Mouse (Mus musculus) CH12.LX (cell line): ENCODE measurements at regions not wholly inside any gene's neighbourhood (a gene's known extent, or its start where the extent isn't known, plus 50 kb on each side); places are given as distances from the start of the nearest gene placed in this dataset.

Source experiments
- DNase-seq: peaks from one replicate; pipeline ENCODE4 v3.0.0-alpha.2; 2013; ENCODE audit errors: extremely low read depth
- H3K27ac ChIP-seq: 2 replicates; pipeline ENCODE4 v1.5.1; 2012; ENCODE audit warnings: low read depth, mild to moderate bottlenecking, control low read depth, moderate library complexity; ENCODE audit not compliant: insufficient read depth
- H3K27me3 ChIP-seq: replicated peaks from 2 replicates; pipeline ENCODE3; 2012; ENCODE audit warnings: inconsistent platforms
- H3K36me3 ChIP-seq, 2 experiments: replicated peaks in 1 of 2; 2 replicates each; pipeline versions ENCODE3 to v1.6.1; 2012; ENCODE audit warnings: inconsistent platforms in 1 of 2, low read length in 1 of 2, mild to moderate bottlenecking in 1 of 2, mixed read lengths in 1 of 2, moderate library complexity in 1 of 2; ENCODE audit not compliant: control insufficient read depth in 1 of 2, insufficient read depth in 1 of 2
- H3K4me1 ChIP-seq, 2 experiments: 2 replicates each; pipeline ENCODE4 v1.6.1; 2012; ENCODE audit warnings: inconsistent platforms in 1 of 2, moderate library complexity in 1 of 2; ENCODE audit not compliant: insufficient read depth in 2 of 2, control insufficient read depth in 1 of 2
- H3K4me2 ChIP-seq: 2 replicates; pipeline ENCODE4 v1.6.1; 2012; ENCODE audit warnings: low read depth, mild to moderate bottlenecking, control low read depth; ENCODE audit not compliant: poor library complexity, insufficient read depth, severe bottlenecking
- H3K4me3 ChIP-seq, 3 experiments: fragments of 150-350 bp in 1 of 3; sonication (generic) in 1 of 3; replicated peaks in 1 of 3; 2 replicates each; pipeline versions ENCODE3 to v1.5.1; 2011 to 2012; ENCODE audit warnings: low read depth in 2 of 3, low read length in 2 of 3, mild to moderate bottlenecking in 2 of 3, moderate library complexity in 2 of 3, control low read depth in 1 of 3, improper control_type of control experiment in 1 of 3, inconsistent platforms in 1 of 3, mixed read lengths in 1 of 3; ENCODE audit not compliant: poor library complexity in 1 of 3
- H3K79me2 ChIP-seq: replicated peaks from 2 replicates; pipeline ENCODE4 v1.6.1; 2012; ENCODE audit warnings: mild to moderate bottlenecking, moderate library complexity; ENCODE audit not compliant: control insufficient read depth, poor library complexity, insufficient read depth, severe bottlenecking; ENCODE audit errors: extremely low read depth
- H3K9ac ChIP-seq: 2 replicates; pipeline ENCODE4 v1.6.1; 2012; ENCODE audit warnings: low read depth, mild to moderate bottlenecking, control low read depth, moderate library complexity; ENCODE audit not compliant: insufficient read depth
- H3K9me3 ChIP-seq: replicated peaks from 2 replicates; pipeline ENCODE3; 2012; ENCODE audit warnings: low read length, inconsistent platforms, mixed read lengths
- CHD1 ChIP-seq: IDR thresholded peaks from 2 replicates; pipeline ENCODE4 v1.6.1; 2012; ENCODE audit warnings: low read depth, low read length, improper control_type of control experiment, inconsistent platforms
- CHD2 ChIP-seq: IDR thresholded peaks from 2 replicates; pipeline ENCODE4 v1.6.1; 2011; ENCODE audit warnings: low read length, improper control_type of control experiment
- EP300 ChIP-seq: IDR thresholded peaks from 2 replicates; pipeline ENCODE4 v1.6.1; 2011; ENCODE audit warnings: low read length, improper control_type of control experiment
- ETS1 ChIP-seq: conservative IDR thresholded peaks from 2 replicates; pipeline ENCODE4 v1.6.1; 2012; ENCODE audit warnings: low read depth, mild to moderate bottlenecking, inconsistent platforms, low read length, improper control_type of control experiment, moderate library complexity
- HCFC1 ChIP-seq: IDR thresholded peaks from 2 replicates; pipeline ENCODE4 v1.6.1; 2012; ENCODE audit warnings: low read depth, mild to moderate bottlenecking, inconsistent platforms, low read length, improper control_type of control experiment
- IRF4 ChIP-seq: IDR thresholded peaks from 2 replicates; pipeline ENCODE4 v1.6.1; 2014; ENCODE audit warnings: low read depth, mild to moderate bottlenecking, inconsistent platforms, low read length, improper control_type of control experiment
- JUN ChIP-seq: IDR thresholded peaks from 2 replicates; pipeline ENCODE4 v1.6.1; 2011; ENCODE audit warnings: low read depth, mild to moderate bottlenecking, low read length, improper control_type of control experiment, moderate library complexity; ENCODE audit not compliant: insufficient read depth
- JUND ChIP-seq: conservative IDR thresholded peaks from 2 replicates; pipeline ENCODE4 v1.6.1; 2011; ENCODE audit warnings: low read depth, low read length, improper control_type of control experiment
- MAZ ChIP-seq: IDR thresholded peaks from 2 replicates; pipeline ENCODE4 v1.6.1; 2012; ENCODE audit warnings: low read depth, mild to moderate bottlenecking, inconsistent platforms, low read length, improper control_type of control experiment, moderate library complexity
- MEF2A ChIP-seq: IDR thresholded peaks from 2 replicates; pipeline ENCODE4 v1.6.1; 2014; ENCODE audit warnings: low read depth, mild to moderate bottlenecking, inconsistent platforms, low read length, improper control_type of control experiment, borderline replicate concordance
- MYC ChIP-seq: IDR thresholded peaks from 2 replicates; pipeline ENCODE4 v1.6.1; 2011; ENCODE audit warnings: low read depth, mild to moderate bottlenecking, improper control_type of control experiment, low read length
- PAX5 ChIP-seq: IDR thresholded peaks from 2 replicates; pipeline ENCODE4 v1.6.1; 2012; ENCODE audit warnings: low read length, inconsistent platforms, mixed read lengths
- SIN3A ChIP-seq: IDR thresholded peaks from 2 replicates; pipeline ENCODE4 v1.6.1; 2012; ENCODE audit warnings: low read length, improper control_type of control experiment, inconsistent platforms
- SMC3 ChIP-seq: IDR thresholded peaks from 2 replicates; pipeline ENCODE4 v1.6.1; 2011; ENCODE audit warnings: low read depth, low read length, improper control_type of control experiment
- TBP ChIP-seq: conservative IDR thresholded peaks from 2 replicates; pipeline ENCODE4 v1.6.1; 2011; ENCODE audit warnings: low read depth, low read length, improper control_type of control experiment
- TCF12 ChIP-seq: IDR thresholded peaks from 2 replicates; pipeline ENCODE4 v1.6.1; 2014; ENCODE audit warnings: low read depth, mild to moderate bottlenecking, inconsistent platforms, low read length, improper control_type of control experiment
- USF2 ChIP-seq: conservative IDR thresholded peaks from 2 replicates; pipeline ENCODE4 v1.6.1; 2011; ENCODE audit warnings: low read depth, low read length, improper control_type of control experiment
- ZNF384 ChIP-seq: IDR thresholded peaks from 2 replicates; pipeline ENCODE4 v1.6.1; 2012; ENCODE audit warnings: low read depth, low read length, improper control_type of control experiment, inconsistent platforms
- dilution Hi-C: fragments of 300-500 bp; cut with MboI; formaldehyde crosslinking; loops from 2 replicates; pipeline ENCODE4 v1.14.3; 2020; ENCODE audit warnings: low sequenced_read_pairs; ENCODE audit not compliant: extremely low pct_unique_long_range_greater_than_20kb, extremely low pct_ligation_motif_present
- in situ Hi-C: fragments of 300-500 bp; cut with MboI; formaldehyde crosslinking; loops from 3 replicates; pipeline ENCODE4 v1.14.3; 2019; ENCODE audit warnings: low sequenced_read_pairs, low pct_ligation_motif_present, low pct_unique_long_range_greater_than_20kb, mixed read lengths

DNA sequence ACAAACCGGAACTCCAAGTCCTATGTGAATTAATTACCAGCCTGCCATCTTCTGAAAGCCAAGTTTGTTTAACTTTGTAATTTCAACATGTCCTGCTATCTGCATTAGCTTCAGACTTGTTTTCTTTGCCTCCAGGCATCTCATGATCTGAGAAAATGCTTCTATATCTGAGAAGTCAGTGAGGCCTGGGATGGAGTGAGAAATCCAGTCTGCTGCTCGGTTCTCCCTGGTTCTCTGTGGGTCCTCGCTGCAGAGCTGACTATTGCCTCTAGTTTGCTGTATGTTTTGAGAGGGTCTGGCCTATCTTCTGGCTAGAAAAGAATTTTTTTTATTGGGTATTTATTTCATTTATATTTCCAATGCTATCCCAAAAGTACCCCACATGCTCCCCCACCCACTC lies 57.0 kb downstream of the Mex3b start:
- H3K9me3 ChIP-seq: no peaks in the 10 kb centered on the region
- DNase-seq: no peak
- TF ChIP-seq TBP: no peak
- no peak for TF ChIP-seq USF2
- TF ChIP-seq HCFC1: no peak
- TF ChIP-seq SMC3: no peak
- no peak for TF ChIP-seq EP300
- TF ChIP-seq JUN: no peak
- no peak for TF ChIP-seq CHD1
- no peak for TF ChIP-seq JUND
- TF ChIP-seq SIN3A: no peak
- TF ChIP-seq PAX5: no peak
- in situ Hi-C loops: no loop called here
- dilution Hi-C loops: no loop called here
- no peaks in the 10 kb centered on the region for H3K4me1 ChIP-seq
- H3K4me2 ChIP-seq: no peak overlapping the region
- H3K79me2 ChIP-seq: no peaks in the 10 kb centered on the region
- no peak overlapping the region for H3K9ac ChIP-seq
- H3K36me3 ChIP-seq: no peaks in the 10 kb centered on the region
- no peak overlapping the region for H3K4me3 ChIP-seq
- H3K27me3 ChIP-seq: no peaks in the 10 kb centered on the region
- no peak overlapping the region for H3K27ac ChIP-seq

DNA sequence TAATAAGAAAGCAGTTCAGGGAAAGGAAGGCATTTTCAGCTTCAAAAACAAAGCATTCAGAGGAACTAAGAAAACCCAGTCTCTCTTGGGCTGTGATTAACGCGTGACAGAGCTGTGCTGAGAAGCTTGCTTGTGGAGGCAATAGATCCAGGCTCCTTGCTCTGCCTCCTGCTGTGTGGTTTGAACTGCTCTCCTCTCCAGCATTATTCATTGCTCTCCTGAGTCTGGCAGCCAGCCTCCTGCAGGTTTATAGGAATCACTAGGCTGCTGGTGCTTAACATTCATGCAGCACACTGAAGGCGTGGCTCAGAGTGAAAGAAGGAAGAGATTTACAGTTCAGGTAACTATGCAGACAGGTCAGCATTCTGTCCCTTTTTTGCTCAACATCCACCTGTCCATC lies 71.2 kb downstream of the Mex3b start:
- TF ChIP-seq TCF12: no peak
- TF ChIP-seq CHD2: no peak
- no peak for TF ChIP-seq ETS1
- no peak for TF ChIP-seq JUN
- TF ChIP-seq MEF2A: no peak
- no peak for TF ChIP-seq EP300
- no peak for TF ChIP-seq MYC
- no peak for TF ChIP-seq CHD1
- no peak for TF ChIP-seq IRF4
- TF ChIP-seq MAZ: no peak
- no peak for TF ChIP-seq ZNF384
- Histone ChIP-seq H3K79me2 (no peaks in the 10 kb centered on the region), H3K27me3 (no peaks in the 10 kb centered on the region), H3K9me3 (peaks cover 15% of the 10 kb centered on the region), H3K9ac (no peak overlapping the region), H3K27ac (no peak overlapping the region), H3K36me3 (no peaks in the 10 kb centered on the region), H3K4me3 (no peak overlapping the region), H3K4me1 (peaks cover 0 to 21% of the 10 kb centered on the region in 2 experiments; a peak in 2 of 4 replicates), H3K4me2 (no peak overlapping the region)
- dilution Hi-C loops (no loop called here), in situ Hi-C loops (no loop called here)
- DNase-seq: no peak
